Mouse (Mus musculus): ENCODE data around the gene Cmpk2. TPM values are rescaled to one million over a fixed set of nuclear protein-coding genes. Genes with fewer than 3 reads are reported as not detected.
"Not testable (repeated sequence)": the region's sequence is repeated elsewhere in the genome, so short reads cannot be mapped to it uniquely, and the experiment has no call there.

Cmpk2 gene
- polyA plus RNA-seq, 3 experiments from 2014 or later: 4.2 to 13.0 (median 4.4) TPM

- ATAC-seq: no peak
Measured at GRCm38 (mm10) chr12:26478196-26479004, 9.4 kb downstream of the Cmpk2 start.

- not testable (repeated sequence) for ATAC-seq
Measured at GRCm38 (mm10) chr12:26485738-26486580, 17.0 kb downstream of the Cmpk2 start.

GRCm38 (mm10) chr12:26487874-26488616 lies 19.0 kb downstream of the Cmpk2 start:
- no peak for ATAC-seq

DNA sequence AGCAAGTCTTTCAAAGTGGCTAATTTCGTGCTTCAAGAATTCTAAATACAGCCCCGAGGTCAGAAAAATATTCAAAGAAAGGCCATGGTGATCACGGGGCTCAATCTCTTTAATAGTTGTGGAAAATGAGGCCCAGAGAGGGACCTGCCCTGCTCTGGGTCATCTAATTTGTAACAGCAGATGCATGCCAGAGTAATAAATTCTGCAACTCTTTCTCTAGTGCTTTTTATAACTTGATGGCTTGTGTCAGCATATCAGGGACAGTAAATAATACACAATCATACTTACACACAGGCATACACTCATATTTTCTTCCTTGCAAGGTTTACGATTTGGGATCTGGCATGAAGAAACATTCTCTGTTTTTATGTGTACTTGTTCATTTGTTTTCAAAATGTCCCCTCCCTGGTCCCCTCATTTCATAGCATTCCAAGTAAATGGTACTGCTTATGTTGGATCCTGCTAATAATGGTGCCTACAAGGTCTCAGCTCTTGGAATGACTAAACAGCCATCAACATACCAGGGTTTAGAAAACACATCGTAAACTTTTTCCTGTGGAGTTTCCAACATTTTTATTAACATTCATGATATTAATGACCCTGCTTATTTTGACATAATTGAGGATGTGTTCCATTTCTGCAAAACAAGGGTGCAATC lies 19.7 kb downstream of the Cmpk2 start:
- no peak for ATAC-seq

DNA sequence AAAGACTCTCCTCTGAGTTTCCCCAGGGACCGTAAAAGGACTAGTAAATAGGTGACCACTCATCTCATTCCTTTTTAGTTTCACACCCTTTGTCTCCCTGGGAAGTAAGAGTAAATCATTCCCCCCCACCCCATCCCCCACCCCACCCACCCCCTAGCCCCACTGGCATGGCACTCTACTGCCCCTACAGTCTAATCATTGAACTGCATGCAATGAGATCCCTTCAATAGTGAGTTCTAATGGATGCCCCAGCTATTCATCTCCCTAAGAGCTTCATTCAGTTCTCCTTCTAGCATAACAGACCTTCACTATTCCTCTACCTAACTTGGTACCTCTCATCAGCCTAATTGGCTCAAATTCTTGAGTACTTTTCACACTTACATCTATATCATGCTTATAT lies 20.9 kb downstream of the Cmpk2 start:
- ATAC-seq: peak; percentile 52

DNA sequence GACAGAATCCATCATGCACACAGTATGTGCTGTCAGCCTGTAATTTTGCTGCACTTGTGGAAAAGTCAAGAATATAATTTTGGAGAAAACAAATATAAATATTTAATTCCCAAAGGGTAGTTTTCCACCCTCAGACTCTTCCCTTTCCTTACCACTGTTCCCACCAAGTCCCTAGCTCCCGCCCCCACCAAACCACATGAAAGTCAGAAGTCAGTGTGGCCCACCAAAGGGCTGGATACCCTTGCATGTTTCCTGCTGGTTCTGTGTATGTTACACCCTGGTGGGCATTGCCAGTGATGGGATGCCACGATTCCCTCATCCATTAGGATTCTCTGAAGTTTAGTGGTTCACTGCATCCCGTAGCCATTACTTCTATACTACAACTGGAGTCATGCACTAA lies 32.0 kb downstream of the Cmpk2 start:
- ATAC-seq: no peak

DNA sequence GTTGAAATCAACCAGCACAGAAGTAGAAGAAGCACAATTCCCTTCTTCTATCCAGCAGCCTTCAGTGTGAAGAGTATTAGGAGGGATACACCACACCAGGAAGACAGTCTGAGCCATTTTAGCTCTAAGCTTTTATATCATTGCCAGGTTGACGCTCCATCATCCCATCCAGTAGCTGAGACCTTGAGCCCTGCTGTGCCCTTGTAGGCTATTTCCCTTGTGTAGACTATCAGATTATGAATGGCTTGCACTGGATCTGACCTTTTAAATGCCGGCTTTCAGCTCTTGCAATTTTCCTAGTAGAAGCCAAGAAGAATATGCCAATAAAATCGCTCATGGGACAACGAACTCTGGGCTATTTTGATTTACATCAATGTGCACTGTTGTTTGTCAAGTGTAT lies 42.0 kb downstream of the Cmpk2 start:
- ATAC-seq: no peak

GRCm38 (mm10) chr12:26518206-26518605 lies 49.2 kb downstream of the Cmpk2 start:
- ATAC-seq: no peak

DNA sequence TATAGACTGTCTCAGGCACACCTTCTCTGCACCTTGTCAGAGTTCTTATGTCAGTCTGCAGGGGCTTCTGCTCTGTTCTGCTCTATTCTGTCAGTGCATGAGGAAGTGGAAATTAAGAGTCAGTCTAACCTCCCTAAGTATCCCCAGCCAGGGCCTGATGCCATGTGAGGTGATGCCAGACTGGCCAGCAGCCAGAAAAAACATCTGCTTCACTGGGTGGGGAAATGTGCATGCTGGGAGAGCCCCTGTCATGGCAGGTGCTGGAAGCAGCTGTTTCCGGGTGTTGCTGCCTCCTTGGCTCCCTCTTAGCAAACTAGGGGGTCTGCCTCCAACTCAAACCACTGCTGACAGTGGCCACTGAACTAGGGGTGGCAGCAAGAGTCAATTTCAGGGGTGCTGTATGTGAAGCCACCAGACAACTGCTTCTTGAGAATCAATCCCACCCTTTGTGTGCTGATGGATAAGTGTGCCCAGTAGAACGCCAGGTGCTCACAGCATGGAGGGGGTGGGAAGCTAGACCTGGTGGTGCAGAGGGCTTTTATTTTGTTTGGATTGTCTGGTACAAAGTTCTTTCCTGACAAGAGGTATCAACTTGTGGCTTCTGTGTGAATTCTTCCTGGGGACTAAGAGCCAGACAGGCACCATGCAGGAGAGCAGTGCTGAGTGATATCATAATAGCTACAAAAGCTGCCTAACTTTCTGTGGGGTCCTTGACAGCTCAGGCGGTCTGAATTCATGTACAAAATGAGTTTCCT lies 56.1 kb downstream of the Cmpk2 start:
- ATAC-seq: peak; percentile 28

- no peak for ATAC-seq
Measured at GRCm38 (mm10) chr12:26525698-26526026, 56.7 kb downstream of the Cmpk2 start.

Other genes with a start within 250 kb of the Cmpk2 start
- 1 to 10 TPM; 1.3 to 4.6 (median 3.6) TPM for gene Rnf144a, start 54.0 kb upstream of the Cmpk2 start, polyA plus RNA-seq (2017; shearing (Covaris generic))
- gene Rsad2, start 12.8 kb upstream of the Cmpk2 start, polyA plus RNA-seq (2017; shearing (Covaris generic)): 1 to 10 TPM; 2.8 to 4.0 (median 3.0) TPM